Mouse (Mus musculus): Measurements from ENCODE around the gene Hoxd12.

The Hoxd12 gene

GRCm38 (mm10) chr2:74695813-74696430 is 21.1 kb downstream of the Hoxd12 start:
- DNase-seq (ENCODE audit: low spot score) = no peak

GRCm38 (mm10) chr2:74696442-74697335 is 21.9 kb downstream of the Hoxd12 start:
- no peak for DNase-seq (ENCODE audit: low spot score)

- DNase-seq (ENCODE audit: low spot score) = peak; percentile 71
Observed at GRCm38 (mm10) chr2:74697567-74698121, 22.8 kb downstream of the Hoxd12 start, which contains the start of gene Hoxd9. Gene Hoxd9 (plus strand): TSS chr2:74697727.

- peak; percentile 53 for DNase-seq (ENCODE audit: low spot score)
Observed at GRCm38 (mm10) chr2:74698201-74699052, 23.6 kb downstream of the Hoxd12 start.

GRCm38 (mm10) chr2:74699053-74699430 is 24.2 kb downstream of the Hoxd12 start:
- DNase-seq (ENCODE audit: low spot score) = no peak

GRCm38 (mm10) chr2:74699664-74700545 is 25.1 kb downstream of the Hoxd12 start:
- DNase-seq (ENCODE audit: low spot score) = no peak

GRCm38 (mm10) chr2:74700546-74701112 is 25.8 kb downstream of the Hoxd12 start:
- DNase-seq (ENCODE audit: low spot score) = no peak

GRCm38 (mm10) chr2:74701949-74702819 is 27.4 kb downstream of the Hoxd12 start:
- peak; percentile 77 for DNase-seq (ENCODE audit: low spot score)

- DNase-seq (ENCODE audit: low spot score) = no peak
Observed at GRCm38 (mm10) chr2:74702820-74703219, 28.0 kb downstream of the Hoxd12 start.

- DNase-seq (ENCODE audit: low spot score) = no peak
Observed at GRCm38 (mm10) chr2:74703317-74703716, 28.5 kb downstream of the Hoxd12 start.

GRCm38 (mm10) chr2:74703720-74704392 is 29.0 kb downstream of the Hoxd12 start:
- DNase-seq (ENCODE audit: low spot score) = no peak

- peak; percentile 79 for DNase-seq (ENCODE audit: low spot score)
Observed at GRCm38 (mm10) chr2:74704393-74704998, 29.7 kb downstream of the Hoxd12 start, which contains the start of gene Hoxd8. Gene Hoxd8 (plus strand): TSS chr2:74704615.

GRCm38 (mm10) chr2:74704999-74705466 is 30.2 kb downstream of the Hoxd12 start:
- DNase-seq (ENCODE audit: low spot score) = peak; percentile 63

GRCm38 (mm10) chr2:74705467-74706089 is 30.8 kb downstream of the Hoxd12 start:
- peak; percentile 72 for DNase-seq (ENCODE audit: low spot score)

GRCm38 (mm10) chr2:74706393-74706960 is 31.7 kb downstream of the Hoxd12 start:
- no peak for DNase-seq (ENCODE audit: low spot score)

GRCm38 (mm10) chr2:74707599-74707998 is 32.8 kb downstream of the Hoxd12 start:
- no peak for DNase-seq (ENCODE audit: low spot score)

- no peak for DNase-seq (ENCODE audit: low spot score)
Observed at GRCm38 (mm10) chr2:74708676-74709075, 33.9 kb downstream of the Hoxd12 start.
